Mouse (Mus musculus) kidney, embryonic 14.5 days (tissue): ENCODE results near the gene Irgc1. TPM values are rescaled to one million over a fixed set of nuclear protein-coding genes. Genes with fewer than 3 reads are reported as not detected.

Experiments
- polyA plus RNA-seq: library from polyadenylated mRNA; unstranded; fragments of >200 nt; fragmentation: Nextera tagmentation; extraction: Ambion mirVana; gene quantifications from 2 replicates; pipeline ENCODE4 v1.2.1, GENCODE M21; 2014

The Irgc1 gene
- polyA plus RNA-seq, 1 experiment from 2014 or later, result not detected

Other genes with a start within 250 kb of the Irgc1 start
- 6.8 and 12.0 TPM in 2 replicates for gene Zfp111, start 240.9 kb downstream of the Irgc1 start, polyA plus RNA-seq
- gene Zfp109, start 214.7 kb downstream of the Irgc1 start, polyA plus RNA-seq, result 1.7 and 5.0 TPM in 2 replicates
- gene Zfp108, start 197.5 kb downstream of the Irgc1 start, polyA plus RNA-seq, result 1.6 and 3.5 TPM in 2 replicates
- gene Zfp93, start 181.9 kb downstream of the Irgc1 start, polyA plus RNA-seq, result 6.3 and 11.8 TPM in 2 replicates
- gene Zfp61, start 151.1 kb downstream of the Irgc1 start, polyA plus RNA-seq, result 31.3 and 39.5 TPM in 2 replicates
- 9.6 and 10.3 TPM in 2 replicates for gene Zfp94, start 135.6 kb downstream of the Irgc1 start, polyA plus RNA-seq
- gene Tescl, start 118.4 kb downstream of the Irgc1 start, polyA plus RNA-seq, result 0.26 and 0.31 TPM in 2 replicates
- not detected in 2 replicates for gene Lypd5, start 103.1 kb downstream of the Irgc1 start, polyA plus RNA-seq
- gene Kcnn4, start 82.0 kb downstream of the Irgc1 start, polyA plus RNA-seq, result 2.6 and 3.3 TPM in 2 replicates
- gene Smg9, start 52.7 kb downstream of the Irgc1 start, polyA plus RNA-seq, result 25.0 and 32.3 TPM in 2 replicates
- gene Plaur, start 10.2 kb upstream of the Irgc1 start, polyA plus RNA-seq, result 14.1 TPM in 2 replicates
- 1.5 and 5.9 TPM in 2 replicates for gene Cadm4, start 29.7 kb upstream of the Irgc1 start, polyA plus RNA-seq
- 54.5 and 70.3 TPM in 2 replicates for gene Zfp428, start 54.7 kb upstream of the Irgc1 start, polyA plus RNA-seq
- 0.17 and 0.61 TPM in 2 replicates for gene AC161166.1, start 60.2 kb upstream of the Irgc1 start, polyA plus RNA-seq
- 5.0 and 9.5 TPM in 2 replicates for gene Irgq, start 78.4 kb upstream of the Irgc1 start, polyA plus RNA-seq
- 0.43 TPM in 1 of 2 replicates, not detected in the other for gene Pinlyp, start 93.8 kb upstream of the Irgc1 start, polyA plus RNA-seq
- 109 and 136 TPM in 2 replicates for gene Xrcc1, start 94.0 kb upstream of the Irgc1 start, polyA plus RNA-seq
- gene Ethe1, start 135.2 kb upstream of the Irgc1 start, polyA plus RNA-seq, result 51.8 and 53.6 TPM in 2 replicates
- 2.5 and 3.0 TPM in 2 replicates for gene Zfp575, start 135.3 kb upstream of the Irgc1 start, polyA plus RNA-seq
- gene Phldb3, start 158.5 kb upstream of the Irgc1 start, polyA plus RNA-seq, result 0.24 and 0.32 TPM in 2 replicates
- 0.27 and 0.76 TPM in 2 replicates for gene Lypd3, start 184.3 kb upstream of the Irgc1 start, polyA plus RNA-seq
- not detected in 2 replicates for gene Tex101, start 224.4 kb upstream of the Irgc1 start, polyA plus RNA-seq